Comparison of ENCODE assay signal across 8 mouse cellular contexts in the genomic region with DNA sequence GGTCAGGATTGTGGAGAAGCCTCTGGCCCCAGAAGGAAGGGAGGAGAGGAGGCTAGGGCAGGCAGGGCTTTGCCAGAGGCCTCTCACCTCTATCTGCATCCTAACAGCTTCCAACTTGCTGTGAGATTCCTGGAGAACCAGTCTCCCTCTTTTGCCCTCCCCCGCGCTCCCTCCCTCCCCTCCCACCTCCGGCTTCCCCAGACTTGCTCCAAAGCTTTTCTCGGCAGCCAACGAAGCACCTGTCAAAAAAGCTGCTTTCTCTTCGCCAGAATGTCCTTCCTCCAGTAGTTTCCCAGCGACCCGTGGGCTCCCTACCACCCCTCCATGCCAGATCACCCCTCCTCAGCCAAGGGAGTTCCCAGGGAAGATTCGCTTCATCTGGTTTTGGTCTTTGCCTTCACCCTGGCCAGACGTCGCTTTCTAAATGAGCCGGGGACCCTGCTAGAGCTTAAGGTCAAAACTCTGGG. TPM values are rescaled to one million over a fixed set of nuclear protein-coding genes. Genes with fewer than 3 reads are reported as not detected.
DNase-seq lines count a peak whose midpoint lies in the region; ATAC-seq and TF ChIP-seq lines count a peak whose summit lies in the region.

No protein-coding gene starts in this region.

- TF ChIP-seq CTCF in layer of hippocampus, adult 2 months (conservative IDR thresholded peaks at IDR 0.05): no peak
- TF ChIP-seq CTCF in midbrain, postnatal 0 days (IDR thresholded peaks at IDR 0.05): no peak

- peaks cover 15% of the 10 kb centered on the region for H3K27me3 ChIP-seq in embryonic facial prominence, embryonic 15.5 days
- peaks cover 35% of the 10 kb centered on the region for H3K27me3 ChIP-seq in kidney, embryonic 15.5 days
- peaks cover 4% of the 10 kb centered on the region; the same call in 1 of the 2 replicates for H3K27me3 ChIP-seq in midbrain, postnatal 0 days (ENCODE audit: insufficient read depth, low read length)

- no peak for ATAC-seq in embryonic facial prominence, embryonic 15.5 days (ENCODE audit: insufficient number of reproducible peaks, low FRiP score, low TSS enrichment, low read depth)
- ATAC-seq in kidney, embryonic 15.5 days (replicated peaks; ENCODE audit: low FRiP score): no peak; the same call in 1 of the 2 replicates
- no peak for ATAC-seq in midbrain, postnatal 0 days (ENCODE audit: low FRiP score)
- no peak for ATAC-seq in megakaryocyte-erythroid progenitor cell, adult 5-6 weeks (replicated peaks; ENCODE audit: low FRiP score, low TSS enrichment, poor library complexity, severe bottlenecking)
- ATAC-seq in granulocyte monocyte progenitor cell, adult 5-6 weeks (replicated peaks; ENCODE audit: poor library complexity, severe bottlenecking): no peak

- H3K4me2 ChIP-seq in embryonic facial prominence, embryonic 15.5 days (replicated peaks): peak overlapping the region; percentile 86
- peak overlapping the region; percentile 93 for H3K4me2 ChIP-seq in kidney, embryonic 15.5 days
- H3K4me2 ChIP-seq in midbrain, postnatal 0 days (ENCODE audit: low read depth, low read length, poor library complexity, severe bottlenecking): peak overlapping the region; percentile 89

- DNase-seq in layer of hippocampus, adult 2 months (ENCODE audit: low spot score in 2 of 2): no peak
- no peak for DNase-seq in layer of hippocampus, adult 18-20 months (ENCODE audit: low spot score in 2 of 2)
- no peak for DNase-seq in midbrain, postnatal 0 days (ENCODE audit: low spot score)
- no peak for DNase-seq in embryo, embryonic 10.5 days (ENCODE audit: low spot score)

- H3K9ac ChIP-seq in embryonic facial prominence, embryonic 15.5 days: peak overlapping the region; percentile 51
- peak overlapping the region; percentile 70 for H3K9ac ChIP-seq in kidney, embryonic 15.5 days
- peak overlapping the region; percentile 67 for H3K9ac ChIP-seq in midbrain, postnatal 0 days (replicated peaks; ENCODE audit: low read length, poor library complexity, severe bottlenecking)

- H3K9me3 ChIP-seq in embryonic facial prominence, embryonic 15.5 days (replicated peaks): no peaks in the 10 kb centered on the region
- no peaks in the 10 kb centered on the region for H3K9me3 ChIP-seq in kidney, embryonic 15.5 days (replicated peaks)
- H3K9me3 ChIP-seq in midbrain, postnatal 0 days (ENCODE audit: low read length): no peaks in the 10 kb centered on the region

- H3K36me3 ChIP-seq in embryonic facial prominence, embryonic 15.5 days: no peaks in the 10 kb centered on the region
- no peaks in the 10 kb centered on the region for H3K36me3 ChIP-seq in kidney, embryonic 15.5 days
- H3K36me3 ChIP-seq in midbrain, postnatal 0 days (ENCODE audit: insufficient read depth, low read length): no peaks in the 10 kb centered on the region

- peak overlapping the region; percentile 89 for H3K27ac ChIP-seq in layer of hippocampus, adult 2 months
- H3K27ac ChIP-seq in embryonic facial prominence, embryonic 15.5 days (replicated peaks): no peak overlapping the region; the same call in 1 of the 2 replicates
- peak overlapping the region; percentile 57 for H3K27ac ChIP-seq in kidney, embryonic 15.5 days
- peak overlapping the region; percentile 32; the same call in 1 of the 2 replicates for H3K27ac ChIP-seq in midbrain, postnatal 0 days (ENCODE audit: low read depth, low read length)

- under 1% methylated on average over 12 of the region's 12 CpGs for WGBS in embryonic facial prominence, embryonic 15.5 days
- 0% methylated on average over 12 of the region's 12 CpGs for WGBS in kidney, embryonic 15.5 days
- 4% methylated on average over 10 of the region's 12 CpGs for WGBS in midbrain, postnatal 0 days

- peaks cover 26% of the 10 kb centered on the region for H3K4me1 ChIP-seq in embryonic facial prominence, embryonic 15.5 days
- peaks cover 46% of the 10 kb centered on the region for H3K4me1 ChIP-seq in kidney, embryonic 15.5 days
- H3K4me1 ChIP-seq in midbrain, postnatal 0 days (ENCODE audit: insufficient read depth, low read length): peaks cover 7% of the 10 kb centered on the region; the same call in 1 of the 2 replicates

- H3K4me3 ChIP-seq in layer of hippocampus, adult 2 months: peak overlapping the region; percentile 83
- H3K4me3 ChIP-seq in embryonic facial prominence, embryonic 15.5 days (replicated peaks): peak overlapping the region; percentile 74
- H3K4me3 ChIP-seq in kidney, embryonic 15.5 days (replicated peaks): peak overlapping the region; percentile 77
- H3K4me3 ChIP-seq in midbrain, postnatal 0 days (ENCODE audit: low read depth, low read length): peak overlapping the region; percentile 78

RNA-seq across cellular contexts. Expression of gene Wwc1, which starts 1.0 kb away (rescaled TPM):
- 100 to 1,000 TPM in 1 of 2 experiments, 10 to 100 TPM in 1; 99.6 to 107 TPM for total RNA-seq in layer of hippocampus, adult 2 months (2021)
- total RNA-seq in layer of hippocampus, adult 18-20 months (2021): 100 to 1,000 TPM in 1 of 2 experiments, 10 to 100 TPM in 1; 99.4 to 107 TPM
- polyA plus RNA-seq in embryonic facial prominence, embryonic 15.5 days (2015; fragmentation: Nextera tagmentation; extraction: Ambion mirVana): 6.9 and 7.2 TPM in 2 replicates
- polyA plus RNA-seq in kidney, embryonic 15.5 days (2015; fragmentation: Nextera tagmentation; extraction: Ambion mirVana): 6.9 and 7.1 TPM in 2 replicates
- total RNA-seq in midbrain, postnatal 0 days (2014; rRNA removed): 11.9 and 15.4 TPM in 2 replicates
- polyA plus RNA-seq in midbrain, postnatal 0 days (2015; fragmentation: Nextera tagmentation; extraction: Ambion mirVana): 8.0 and 9.2 TPM in 2 replicates
- not detected in 2 replicates for total RNA-seq in megakaryocyte-erythroid progenitor cell, adult 5-6 weeks (2014; fragmentation: Nextera tagmentation)
- not detected in 2 replicates for total RNA-seq in megakaryocyte-erythroid progenitor cell, adult 5-6 weeks (2017)
- not detected in 2 replicates for total RNA-seq in granulocyte monocyte progenitor cell, adult 5-6 weeks (2014; fragmentation: Nextera tagmentation)
- total RNA-seq in granulocyte monocyte progenitor cell, adult 5-6 weeks (2017): not detected in 2 replicates

Comparison
In these comparisons a context has a peak if more than half of its experiments do, and no peak if none do; other contexts are left out.
1. RNA of gene Wwc1, which starts 1.0 kb away (total RNA-seq): 99.6 to 107 TPM in layer of hippocampus, adult 2 months, 99.4 to 107 TPM in layer of hippocampus, adult 18-20 months and 11.9 to 15.4 TPM in midbrain, postnatal 0 days; not detected in megakaryocyte-erythroid progenitor cell, adult 5-6 weeks and not detected in granulocyte monocyte progenitor cell, adult 5-6 weeks; every median in the first group is over 10 times any median in the second.
2. Peak in every context shown above with its lines, with median percentiles within 50 percentile points of each other: H3K4me3 ChIP-seq, H3K4me2 ChIP-seq and H3K9ac ChIP-seq.